Mouse (Mus musculus) testis, adult 2 months (tissue): Measurements from ENCODE around the gene Atp6v0a1.

ENCODE experiments used
- CTCF ChIP-seq: fragments of 200-500 bp; IDR thresholded peaks from 2 replicates; pipeline ENCODE4 v1.5.1; 2012; ENCODE audit warnings: low read depth, mild to moderate bottlenecking, inconsistent platforms, low read length, moderate library complexity; ENCODE audit not compliant: control insufficient read depth, insufficient read depth, insufficient replicate concordance
- POLR2A ChIP-seq: fragments of 200-500 bp; IDR thresholded peaks from 2 replicates; pipeline ENCODE4 v1.6.1; 2012; ENCODE audit warnings: low read depth, mild to moderate bottlenecking, inconsistent platforms, low read length, moderate library complexity; ENCODE audit not compliant: control insufficient read depth

GRCm38 (mm10) chr11:101030136-101030807 lies 21.0 kb downstream of the Atp6v0a1 start:
- TF ChIP-seq CTCF (no peak), POLR2A (no peak)
